Mouse (Mus musculus) stomach, postnatal 0 days (tissue): ENCODE data around the gene Cdk11b.

Experiments used
- CTCF ChIP-seq: IDR thresholded peaks from 2 replicates; pipeline ENCODE4 v1.5.1; 2016; ENCODE audit warnings: antibody characterized with exemption, low read depth, mild to moderate bottlenecking, moderate library complexity
- EP300 ChIP-seq: optimal IDR thresholded peaks from 2 replicates; pipeline ENCODE3; 2016; ENCODE audit warnings: antibody characterized with exemption

GRCm38 (mm10) chr4:155654183-155654455, 29.5 kb downstream of the Cdk11b start:
- TF ChIP-seq CTCF, result no peak
- no peak for TF ChIP-seq EP300
